Mouse (Mus musculus) neural tube, embryonic 12.5 days (tissue): ENCODE results near the gene Angptl6. TPM values are rescaled to one million over a fixed set of nuclear protein-coding genes. Genes with fewer than 3 reads are reported as not detected.

Source experiments
- ATAC-seq: fragments of 200-750 bp; cut with Nextera tagmentation; 2 replicates; pipeline ENCODE4 v1.8.0; 2017; ENCODE audit warnings: low read depth, mild to moderate bottlenecking, moderate TSS enrichment, moderate library complexity; ENCODE audit not compliant: low FRiP score
- H3K27ac ChIP-seq: fragments of 300-500 bp; sonication (generic); 2 replicates; pipeline ENCODE4 v1.5.1; 2016
- H3K27me3 ChIP-seq: fragments of 300-500 bp; sonication (generic); replicated peaks from 2 replicates; pipeline ENCODE4 v1.6.1; 2016; ENCODE audit warnings: mild to moderate bottlenecking
- H3K36me3 ChIP-seq: fragments of 300-500 bp; sonication (generic); 2 replicates; pipeline ENCODE4 v1.6.1; 2016; ENCODE audit warnings: mild to moderate bottlenecking
- H3K4me1 ChIP-seq: fragments of 300-500 bp; sonication (generic); 2 replicates; pipeline ENCODE4 v1.6.1; 2016
- H3K4me2 ChIP-seq: fragments of 300-500 bp; sonication (generic); replicated peaks from 2 replicates; pipeline ENCODE4 v1.6.1; 2016; ENCODE audit warnings: mild to moderate bottlenecking
- H3K4me3 ChIP-seq: fragments of 300-500 bp; sonication (generic); 2 replicates; pipeline ENCODE4 v1.5.1; 2016
- H3K9ac ChIP-seq: fragments of 300-500 bp; sonication (generic); 2 replicates; pipeline ENCODE4 v1.6.1; 2016; ENCODE audit warnings: mild to moderate bottlenecking
- H3K9me3 ChIP-seq: fragments of 300-500 bp; sonication (generic); 2 replicates; pipeline ENCODE4 v1.6.1; 2016; ENCODE audit warnings: mild to moderate bottlenecking
- WGBS: fragments of 180-500 bp; shearing (Covaris S2); methylation state at CpG from one replicate; pipeline ENCODE4 v1.1.7; 2016; 5-methylcytosine and 5-hydroxymethylcytosine counted together
- polyA plus RNA-seq: library from polyadenylated mRNA; unstranded; fragments of >200 nt; fragmentation: Nextera tagmentation; extraction: Ambion mirVana; gene quantifications from 2 replicates; pipeline ENCODE4 v1.2.1, GENCODE M21; 2016

Angptl6 gene
- 5.8 and 6.7 TPM in 2 replicates for polyA plus RNA-seq

- Histone ChIP-seq H3K27me3 (no peaks in the 10 kb centered on the region; the same call in 1 of the 2 replicates), H3K9ac (peak within 1 kb of the TSS; percentile 48), H3K9me3 (no peaks in the 10 kb centered on the region), H3K4me3 (peak within 1 kb of the TSS; percentile 34), H3K27ac (peak within 1 kb of the TSS; percentile 65), H3K4me1 (peaks cover 3% of the 10 kb centered on the region; the same call in 1 of the 2 replicates), H3K4me2 (peak within 1 kb of the TSS; percentile 64), H3K36me3 (no peaks in the 10 kb centered on the region)
- 95% methylated on average over 13 of the region's 13 CpGs for WGBS
- no peak for ATAC-seq
Measured at GRCm38 (mm10) chr9:20879097-20879792, at the start of gene Angptl6. Gene Angptl6, minus strand, starts transcription at chr9:20879727.

- Histone ChIP-seq H3K27me3 (no peaks in the 10 kb centered on the region), H3K4me1 (no peaks in the 10 kb centered on the region), H3K36me3 (peaks cover 98% of the 10 kb centered on the region), H3K27ac (no peak overlapping the region), H3K4me2 (no peak overlapping the region), H3K4me3 (no peak overlapping the region), H3K9me3 (no peaks in the 10 kb centered on the region), H3K9ac (no peak overlapping the region)
- no peak for ATAC-seq
- 96% methylated on average over 3 of the region's 3 CpGs for WGBS
Measured at GRCm38 (mm10) chr9:20923258-20923657, 43.7 kb upstream of the Angptl6 start.

- Histone ChIP-seq H3K4me1 (no peaks in the 10 kb centered on the region), H3K36me3 (peaks cover 100% of the 10 kb centered on the region), H3K4me2 (no peak overlapping the region), H3K27me3 (no peaks in the 10 kb centered on the region), H3K9ac (no peak overlapping the region), H3K4me3 (no peak overlapping the region), H3K27ac (no peak overlapping the region), H3K9me3 (no peaks in the 10 kb centered on the region)
- WGBS: 87% methylated on average over 4 of the region's 4 CpGs
- no peak for ATAC-seq
Measured at GRCm38 (mm10) chr9:20916160-20916559, 36.6 kb upstream of the Angptl6 start.

GRCm38 (mm10) chr9:20909948-20910347 lies 30.4 kb upstream of the Angptl6 start:
- H3K4me3 ChIP-seq: no peak overlapping the region
- no peak overlapping the region for H3K27ac ChIP-seq
- H3K4me2 ChIP-seq: no peak overlapping the region
- peaks cover 95% of the 10 kb centered on the region for H3K36me3 ChIP-seq
- WGBS: 96% methylated on average over 9 of the region's 9 CpGs
- no peak for ATAC-seq
- H3K9ac ChIP-seq: no peak overlapping the region
- no peaks in the 10 kb centered on the region for H3K9me3 ChIP-seq
- H3K27me3 ChIP-seq: no peaks in the 10 kb centered on the region
- no peaks in the 10 kb centered on the region for H3K4me1 ChIP-seq

- peaks cover 10% of the 10 kb centered on the region for H3K4me1 ChIP-seq
- peaks cover 19% of the 10 kb centered on the region for H3K36me3 ChIP-seq
- WGBS: 46% methylated on average over 6 of the region's 6 CpGs
- no peak overlapping the region for H3K9ac ChIP-seq
- H3K9me3 ChIP-seq: no peaks in the 10 kb centered on the region
- no peak overlapping the region for H3K27ac ChIP-seq
- H3K27me3 ChIP-seq: no peaks in the 10 kb centered on the region
- H3K4me3 ChIP-seq: no peak overlapping the region
- no peak for ATAC-seq
- H3K4me2 ChIP-seq: no peak overlapping the region
Measured at GRCm38 (mm10) chr9:20902174-20902491, 22.6 kb upstream of the Angptl6 start.

GRCm38 (mm10) chr9:20901466-20902173 lies 22.1 kb upstream of the Angptl6 start:
- Histone ChIP-seq H3K4me1 (peaks cover 12% of the 10 kb centered on the region), H3K9me3 (no peaks in the 10 kb centered on the region), H3K36me3 (peaks cover 20% of the 10 kb centered on the region), H3K27ac (no peak overlapping the region), H3K9ac (no peak overlapping the region), H3K4me2 (no peak overlapping the region), H3K4me3 (no peak overlapping the region), H3K27me3 (no peaks in the 10 kb centered on the region)
- WGBS: 17% methylated on average over 13 of the region's 13 CpGs
- ATAC-seq: no peak

- peak within 1 kb of the TSS; percentile 93 for H3K9ac ChIP-seq
- no peaks in the 10 kb centered on the region for H3K27me3 ChIP-seq
- H3K4me2 ChIP-seq: peak within 1 kb of the TSS; percentile 89
- no peak within 1 kb of the TSS; the same call in 1 of the 2 replicates for H3K27ac ChIP-seq
- peak within 1 kb of the TSS; percentile 98 for H3K4me3 ChIP-seq
- WGBS: 6% methylated on average over 34 of the region's 34 CpGs
- H3K4me1 ChIP-seq: peaks cover 12% of the 10 kb centered on the region
- peak; percentile 85 for ATAC-seq
- no peaks in the 10 kb centered on the region for H3K9me3 ChIP-seq
- H3K36me3 ChIP-seq: peaks cover 37% of the 10 kb centered on the region
Measured at GRCm38 (mm10) chr9:20898511-20899073, 19.1 kb upstream of the Angptl6 start, which contains the start of gene Eif3g. Gene Eif3g, minus strand, starts transcription at chr9:20898623.

- Histone ChIP-seq H3K4me2 (peak overlapping the region; percentile 89), H3K4me1 (peaks cover 12% of the 10 kb centered on the region), H3K4me3 (peak overlapping the region; percentile 98), H3K36me3 (peaks cover 44% of the 10 kb centered on the region), H3K27ac (no peak overlapping the region; the same call in 1 of the 2 replicates), H3K9me3 (no peaks in the 10 kb centered on the region), H3K9ac (peak overlapping the region; percentile 93), H3K27me3 (no peaks in the 10 kb centered on the region)
- peak; percentile 58; the same call in 1 of the 2 replicates for ATAC-seq
- 5% methylated on average over 30 of the region's 39 CpGs for WGBS
Measured at GRCm38 (mm10) chr9:20897736-20898510, 18.4 kb upstream of the Angptl6 start.

- Histone ChIP-seq H3K4me2 (no peak overlapping the region), H3K4me3 (no peak overlapping the region), H3K9ac (no peak overlapping the region), H3K27ac (no peak overlapping the region), H3K9me3 (no peaks in the 10 kb centered on the region), H3K27me3 (no peaks in the 10 kb centered on the region), H3K36me3 (peaks cover 69% of the 10 kb centered on the region), H3K4me1 (peaks cover 12% of the 10 kb centered on the region)
- ATAC-seq: no peak
- WGBS: 96% methylated on average over 9 of the region's 9 CpGs
Measured at GRCm38 (mm10) chr9:20895382-20895781, 15.9 kb upstream of the Angptl6 start.

- ATAC-seq: no peak
- 91% methylated on average over 15 of the region's 15 CpGs for WGBS
- peaks cover 12% of the 10 kb centered on the region for H3K4me1 ChIP-seq
Measured at GRCm38 (mm10) chr9:20894629-20895028, 15.1 kb upstream of the Angptl6 start.

GRCm38 (mm10) chr9:20893590-20894343 lies 14.2 kb upstream of the Angptl6 start:
- H3K36me3 ChIP-seq: peaks cover 80% of the 10 kb centered on the region
- H3K4me3 ChIP-seq: no peak overlapping the region
- H3K9me3 ChIP-seq: no peaks in the 10 kb centered on the region
- H3K27ac ChIP-seq: no peak overlapping the region
- no peak for ATAC-seq
- H3K27me3 ChIP-seq: no peaks in the 10 kb centered on the region
- H3K4me1 ChIP-seq: peaks cover 16% of the 10 kb centered on the region
- H3K9ac ChIP-seq: no peak overlapping the region
- H3K4me2 ChIP-seq: no peak overlapping the region
- WGBS: 84% methylated on average over 13 of the region's 13 CpGs

More at GRCm38 (mm10) chr9:20894629-20895028, 15.1 kb upstream of the Angptl6 start:
- no peak overlapping the region for H3K27ac ChIP-seq
- H3K9me3 ChIP-seq: no peaks in the 10 kb centered on the region
- peaks cover 77% of the 10 kb centered on the region for H3K36me3 ChIP-seq
- H3K9ac ChIP-seq: no peak overlapping the region
- no peak overlapping the region for H3K4me2 ChIP-seq
- no peaks in the 10 kb centered on the region for H3K27me3 ChIP-seq
- no peak overlapping the region for H3K4me3 ChIP-seq
